Mouse (Mus musculus) myocyte (in vitro differentiated cells): ENCODE results near the gene Eif1. TPM values are rescaled to one million over a fixed set of nuclear protein-coding genes. Genes with fewer than 3 reads are reported as not detected.

Experiments used
- H3K27me3 ChIP-seq: one replicate; pipeline ENCODE4 v1.6.1; 2011; ENCODE audit not compliant: control insufficient read depth, insufficient read depth, insufficient read length
- H3K36me3 ChIP-seq: one replicate; pipeline ENCODE4 v1.6.1; 2011; ENCODE audit not compliant: control insufficient read depth, insufficient read depth
- H3K4me2 ChIP-seq: one replicate; pipeline ENCODE4 v1.6.1; 2011; ENCODE audit warnings: low read depth, control low read depth
- H3K4me3 ChIP-seq: one replicate; pipeline ENCODE4 v1.5.1; 2011; ENCODE audit warnings: mild to moderate bottlenecking, control low read depth, moderate library complexity
- H3K79me2 ChIP-seq: one replicate; pipeline ENCODE4 v1.6.1; 2011; ENCODE audit not compliant: control insufficient read depth, insufficient read depth
- H3ac ChIP-seq: one replicate; pipeline ENCODE4 v1.6.1; 2011; ENCODE audit not compliant: control insufficient read depth, insufficient read length
- CEBPB ChIP-seq: IDR thresholded peaks from 2 replicates; pipeline ENCODE4 v1.6.1; 2011; ENCODE audit warnings: mild to moderate bottlenecking, moderate library complexity; ENCODE audit not compliant: poor library complexity, insufficient read depth, severe bottlenecking
- E2F4 ChIP-seq: IDR thresholded peaks from one replicate; pipeline ENCODE4 v1.6.1; 2011; ENCODE audit warnings: mild to moderate bottlenecking, control low read depth, moderate library complexity; ENCODE audit not compliant: insufficient read depth
- MAX ChIP-seq: IDR thresholded peaks from one replicate; pipeline ENCODE4 v1.6.1; 2011; ENCODE audit warnings: low read depth, mild to moderate bottlenecking, control low read depth
- MYOD1 ChIP-seq, 3 experiments: IDR thresholded peaks; one replicate each; pipeline ENCODE4 v1.6.1; 2011; ENCODE audit warnings: control low read depth in 2 of 3, low read depth in 2 of 3, mild to moderate bottlenecking in 2 of 3, moderate library complexity in 1 of 3; ENCODE audit not compliant: insufficient read length in 2 of 3, control insufficient read depth in 1 of 3
- MYOG ChIP-seq, 3 experiments: IDR thresholded peaks; one replicate each; pipeline ENCODE4 v1.6.1; 2011; ENCODE audit warnings: control low read depth in 2 of 3, low read depth in 2 of 3, mild to moderate bottlenecking in 2 of 3; ENCODE audit not compliant: insufficient read length in 2 of 3, control insufficient read depth in 1 of 3, insufficient read depth in 1 of 3
- POLR2A ChIP-seq: IDR thresholded peaks from one replicate; pipeline ENCODE4 v1.6.1; 2011; ENCODE audit warnings: low read depth, mild to moderate bottlenecking, control low read depth, moderate library complexity; ENCODE audit not compliant: insufficient read length
- POLR2AphosphoS2 ChIP-seq: IDR thresholded peaks from one replicate; pipeline ENCODE4 v1.6.1; 2011; ENCODE audit warnings: low read depth, control low read depth; ENCODE audit not compliant: insufficient read length
- REST ChIP-seq: IDR thresholded peaks from one replicate; pipeline ENCODE4 v1.6.1; 2011; ENCODE audit warnings: mild to moderate bottlenecking, control low read depth, moderate library complexity; ENCODE audit not compliant: insufficient read depth, insufficient read length
- SRF ChIP-seq: IDR thresholded peaks from one replicate; pipeline ENCODE4 v1.6.1; 2011; ENCODE audit warnings: low read depth; ENCODE audit not compliant: control insufficient read depth, insufficient read length
- TCF12 ChIP-seq: IDR thresholded peaks from one replicate; pipeline ENCODE4 v1.6.1; 2011; ENCODE audit warnings: mild to moderate bottlenecking, control low read depth; ENCODE audit not compliant: poor library complexity, insufficient read depth, severe bottlenecking
- TCF3 ChIP-seq: IDR thresholded peaks from one replicate; pipeline ENCODE4 v1.6.1; 2011; ENCODE audit warnings: low read depth, control low read depth; ENCODE audit not compliant: insufficient read length
- USF1 ChIP-seq: IDR thresholded peaks from one replicate; pipeline ENCODE4 v1.6.1; 2011; ENCODE audit warnings: low read depth, mild to moderate bottlenecking, control low read depth, moderate library complexity
- polyA plus RNA-seq: library from polyadenylated mRNA; unstranded; fragments of >200 nt; fragmentation: generic; extraction: Trizol; gene quantifications from one replicate; pipeline ENCODE4 v1.2.1, GENCODE M21; 2012; ENCODE audit warnings: missing spikeins

Eif1 gene
- polyA plus RNA-seq, 1 experiment, result 1,731 TPM

DNA sequence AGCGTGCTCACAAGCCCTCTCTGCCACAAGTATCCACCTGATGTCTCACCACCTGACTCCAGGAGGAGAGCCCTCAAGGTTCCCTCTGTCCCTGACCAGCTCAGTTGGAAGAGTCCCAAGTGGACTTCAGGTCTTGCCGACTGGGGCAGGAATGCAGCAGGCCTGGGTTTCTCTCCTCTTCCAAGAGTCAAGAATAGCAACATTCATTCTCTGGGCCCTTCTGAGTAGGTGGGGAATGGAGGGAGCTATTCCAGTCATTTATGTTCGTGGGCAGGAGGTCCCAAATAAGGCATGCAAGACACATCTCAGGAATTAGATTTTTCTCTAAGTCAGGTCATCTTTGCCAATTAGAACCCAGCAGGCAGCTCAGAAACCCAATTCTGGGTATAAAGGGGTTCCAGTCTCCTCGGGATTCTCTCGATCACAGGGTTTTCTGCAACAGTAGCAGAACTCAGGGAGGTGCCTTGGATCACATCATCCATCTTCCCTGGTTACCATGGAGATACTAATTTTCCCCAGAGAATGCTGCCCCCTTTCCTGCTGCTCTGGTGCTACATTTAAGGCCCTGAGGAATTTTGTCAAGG is 7.5 kb upstream of the Eif1 start:
- H3K4me2 ChIP-seq, result peak overlapping the region; percentile 27
- H3ac ChIP-seq, result no peak overlapping the region
- H3K36me3 ChIP-seq, result no peaks in the 10 kb centered on the region
- no peaks in the 10 kb centered on the region for H3K79me2 ChIP-seq
- TF ChIP-seq E2F4 (no peak), POLR2AphosphoS2 (no peak), TCF3 (no peak), REST (no peak), CEBPB (no peak), USF1 (no peak), MAX (no peak), TCF12 (no peak), POLR2A (no peak), MYOG (IDR thresholded peaks at IDR 0.05; ENCODE audit: control insufficient read depth in 1 of 3, insufficient read depth in 1 of 3, insufficient read length in 2 of 3, low read depth in 2 of 3) (no peak), SRF (no peak), MYOD1 (IDR thresholded peaks at IDR 0.05; ENCODE audit: control insufficient read depth in 1 of 3, insufficient read length in 2 of 3, low read depth in 2 of 3) (no peak)
- no peak overlapping the region for H3K4me3 ChIP-seq
- H3K27me3 ChIP-seq, result peaks cover 4% of the 10 kb centered on the region

DNA sequence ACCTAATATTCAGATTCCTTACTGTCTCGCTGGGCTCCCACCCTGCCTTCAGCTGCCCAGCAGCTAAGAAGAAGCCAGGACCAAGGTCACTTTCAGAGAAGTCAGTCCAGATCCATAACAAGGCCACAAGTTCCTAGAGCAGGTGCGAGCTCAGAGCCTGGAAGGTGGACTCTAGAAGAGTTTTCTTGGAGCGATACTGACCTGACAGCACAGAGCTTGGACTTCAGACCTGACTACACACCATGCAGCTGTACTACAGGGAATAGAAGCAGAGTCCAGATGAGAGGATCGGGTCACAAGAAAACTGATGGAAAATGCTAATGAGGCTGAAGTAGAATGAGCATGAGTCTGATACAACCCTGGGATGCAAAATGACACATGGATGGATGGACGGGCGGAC is 6.3 kb upstream of the Eif1 start:
- H3K4me2 ChIP-seq, result no peak overlapping the region
- H3K4me3 ChIP-seq, result no peak overlapping the region
- no peaks in the 10 kb centered on the region for H3K36me3 ChIP-seq
- H3ac ChIP-seq, result no peak overlapping the region
- H3K27me3 ChIP-seq, result peaks cover 4% of the 10 kb centered on the region
- no peak for TF ChIP-seq CEBPB
- no peak for TF ChIP-seq POLR2A
- no peak for TF ChIP-seq E2F4
- TF ChIP-seq TCF12, result no peak
- TF ChIP-seq TCF3, result no peak
- TF ChIP-seq SRF, result no peak
- no peak for TF ChIP-seq MYOD1 (IDR thresholded peaks at IDR 0.05; ENCODE audit: control insufficient read depth in 1 of 3, insufficient read length in 2 of 3, low read depth in 2 of 3)
- TF ChIP-seq USF1, result no peak
- no peak for TF ChIP-seq MAX
- no peak for TF ChIP-seq POLR2AphosphoS2
- TF ChIP-seq MYOG (IDR thresholded peaks at IDR 0.05; ENCODE audit: control insufficient read depth in 1 of 3, insufficient read depth in 1 of 3, insufficient read length in 2 of 3, low read depth in 2 of 3), result no peak
- no peak for TF ChIP-seq REST
- H3K79me2 ChIP-seq, result no peaks in the 10 kb centered on the region

DNA sequence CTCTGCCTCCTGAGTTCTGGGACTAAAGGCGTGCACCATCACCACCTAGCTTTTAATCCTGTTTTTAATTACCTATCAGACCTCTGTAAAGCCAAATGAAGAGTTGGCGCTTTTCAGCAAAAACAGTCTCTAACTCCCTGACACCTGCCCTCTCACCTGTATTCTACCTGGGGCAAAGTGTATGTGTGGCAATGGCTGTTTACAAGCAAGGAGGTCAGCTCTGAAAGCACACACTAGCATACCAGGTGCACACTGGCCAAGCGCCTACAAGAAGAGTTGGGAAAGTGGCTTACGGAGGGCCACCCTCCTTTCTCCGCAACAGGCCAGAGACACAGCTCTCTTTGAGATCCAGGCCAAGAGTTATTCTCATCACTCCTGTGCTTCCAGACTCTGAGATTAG is 4.2 kb upstream of the Eif1 start:
- Histone ChIP-seq H3K79me2 (no peaks in the 10 kb centered on the region), H3ac (no peak overlapping the region), H3K36me3 (peaks cover under 1% of the 10 kb centered on the region), H3K4me2 (no peak overlapping the region), H3K4me3 (no peak overlapping the region), H3K27me3 (peaks cover 4% of the 10 kb centered on the region)
- no peak for TF ChIP-seq POLR2AphosphoS2
- TF ChIP-seq MAX, result no peak
- no peak for TF ChIP-seq CEBPB
- TF ChIP-seq USF1, result no peak
- TF ChIP-seq E2F4, result no peak
- TF ChIP-seq MYOG (IDR thresholded peaks at IDR 0.05; ENCODE audit: control insufficient read depth in 1 of 3, insufficient read depth in 1 of 3, insufficient read length in 2 of 3, low read depth in 2 of 3), result no peak
- TF ChIP-seq POLR2A, result no peak
- no peak for TF ChIP-seq TCF3
- TF ChIP-seq MYOD1 (IDR thresholded peaks at IDR 0.05; ENCODE audit: control insufficient read depth in 1 of 3, insufficient read length in 2 of 3, low read depth in 2 of 3), result no peak
- TF ChIP-seq SRF, result no peak
- TF ChIP-seq REST, result no peak
- TF ChIP-seq TCF12, result no peak

DNA sequence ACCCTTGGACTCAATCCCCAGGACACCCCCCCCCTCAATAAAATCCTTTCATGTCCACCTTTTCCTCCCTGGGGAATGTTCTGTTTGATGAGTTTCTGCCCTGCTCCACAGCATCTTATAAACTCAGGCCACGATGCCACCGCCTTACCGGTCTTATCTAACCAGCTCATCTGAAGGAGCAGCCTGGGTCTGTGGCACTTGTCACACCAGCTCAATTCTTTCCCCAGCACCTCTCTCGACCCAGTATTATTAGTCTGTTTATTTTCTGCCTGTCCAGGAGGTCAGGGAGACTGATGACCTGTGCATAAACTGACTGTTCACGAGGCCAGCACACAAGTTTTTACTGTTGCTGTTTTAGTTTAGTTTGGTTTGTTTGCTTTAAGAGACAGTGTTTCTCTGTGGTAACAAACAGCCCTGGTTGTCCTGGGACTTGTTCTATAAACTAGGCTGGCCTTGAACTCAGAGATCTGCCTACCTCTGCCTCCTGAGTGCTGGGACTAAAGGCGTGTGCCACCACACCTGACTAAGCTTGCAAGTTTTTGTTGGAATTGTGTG is 1.8 kb upstream of the Eif1 start:
- H3K79me2 ChIP-seq, result peaks cover 9% of the 10 kb centered on the region
- no peak overlapping the region for H3K4me2 ChIP-seq
- H3K36me3 ChIP-seq, result peaks cover 23% of the 10 kb centered on the region
- H3K4me3 ChIP-seq, result no peak overlapping the region
- no peak overlapping the region for H3ac ChIP-seq
- peaks cover 4% of the 10 kb centered on the region for H3K27me3 ChIP-seq
- TF ChIP-seq E2F4 (no peak), MYOG (IDR thresholded peaks at IDR 0.05; ENCODE audit: control insufficient read depth in 1 of 3, insufficient read depth in 1 of 3, insufficient read length in 2 of 3, low read depth in 2 of 3) (no peak), REST (no peak)
